Mouse (Mus musculus) lung, postnatal 25 days (tissue): ENCODE data around the gene Dagla.

Experiments used
- DNase-seq: peaks from one replicate; pipeline ENCODE4 v3.0.0; 2022; ENCODE audit warnings: low spot score

Gene Dagla

DNA sequence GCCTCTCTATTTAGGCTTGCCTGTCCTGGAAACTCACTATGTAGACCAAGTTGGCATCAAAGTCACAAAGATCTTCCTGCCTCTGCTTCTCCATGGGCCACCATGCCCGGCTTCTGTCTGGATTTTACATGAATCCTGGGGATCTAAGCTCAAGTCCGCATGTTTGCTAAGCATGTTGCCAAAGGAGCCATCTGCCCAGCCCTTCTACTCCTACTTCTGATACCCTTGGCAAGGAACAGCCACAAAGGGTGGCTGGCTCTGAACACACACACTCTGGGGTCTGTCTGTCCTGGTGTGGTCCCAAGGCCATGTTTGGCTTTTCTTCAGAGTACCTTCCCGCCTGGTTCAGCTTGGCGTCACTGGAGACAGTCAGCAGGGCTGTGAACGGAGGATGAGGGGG lies 2.7 kb upstream of the Dagla start:
- DNase-seq, result no peak

DNA sequence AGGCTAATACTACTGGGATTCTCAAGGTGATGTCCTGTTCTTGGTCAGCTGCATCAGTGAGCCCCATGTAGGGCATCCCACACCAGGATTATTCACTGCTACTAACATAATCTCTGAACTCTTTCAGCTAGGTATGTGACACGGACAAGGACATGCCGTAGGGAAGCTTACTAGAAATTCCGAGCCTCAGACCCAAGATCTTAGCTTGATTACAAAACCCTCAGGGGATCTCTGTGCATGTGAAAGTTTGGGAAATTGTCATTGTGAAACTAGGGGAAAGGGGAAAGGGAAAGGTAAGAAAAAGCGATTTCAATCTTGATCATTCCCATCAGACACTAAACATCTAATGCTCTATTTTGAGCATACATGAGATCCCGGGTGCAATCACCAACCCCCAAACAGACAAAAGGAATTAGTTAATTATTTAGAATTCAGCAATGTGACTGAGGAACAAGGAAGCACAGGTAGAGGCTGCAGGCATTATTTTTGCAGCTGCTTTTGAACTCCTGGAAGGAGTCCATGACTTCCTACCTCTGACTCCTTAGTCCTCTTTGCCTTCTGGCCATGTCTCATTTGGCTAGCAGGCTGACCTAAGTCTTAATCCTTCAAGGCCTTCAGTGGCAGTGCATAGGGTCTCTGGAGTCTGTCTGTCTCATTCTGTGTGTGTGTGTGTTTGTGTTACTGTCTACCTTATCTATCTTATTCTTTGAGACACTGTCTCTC lies 2.0 kb upstream of the Dagla start:
- DNase-seq, result no peak

GRCm38 (mm10) chr19:10305640-10306039 lies 963 bp upstream of the Dagla start:
- no peak for DNase-seq

DNA sequence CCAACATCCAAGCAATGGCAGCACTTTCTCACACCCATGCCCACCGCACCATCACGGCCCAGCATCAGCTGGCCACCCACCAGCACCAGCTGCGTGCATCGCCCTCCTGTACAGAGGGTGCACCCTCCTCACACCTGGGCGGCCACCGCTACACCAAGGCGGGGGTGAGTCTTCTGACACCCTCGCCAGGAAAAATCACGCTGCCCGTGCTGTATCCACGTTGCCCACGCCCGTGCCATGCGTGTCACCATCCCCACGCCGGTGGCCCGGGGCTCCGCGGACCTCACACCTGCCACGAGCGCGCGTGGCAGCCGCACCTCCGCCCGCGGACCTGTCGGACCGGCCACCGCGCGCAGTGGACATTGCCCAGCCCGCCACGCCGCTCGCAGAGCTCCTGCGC lies 282 bp downstream of the Dagla start:
- no peak for DNase-seq

GRCm38 (mm10) chr19:10302852-10303251 lies 1.8 kb downstream of the Dagla start:
- no peak for DNase-seq

DNA sequence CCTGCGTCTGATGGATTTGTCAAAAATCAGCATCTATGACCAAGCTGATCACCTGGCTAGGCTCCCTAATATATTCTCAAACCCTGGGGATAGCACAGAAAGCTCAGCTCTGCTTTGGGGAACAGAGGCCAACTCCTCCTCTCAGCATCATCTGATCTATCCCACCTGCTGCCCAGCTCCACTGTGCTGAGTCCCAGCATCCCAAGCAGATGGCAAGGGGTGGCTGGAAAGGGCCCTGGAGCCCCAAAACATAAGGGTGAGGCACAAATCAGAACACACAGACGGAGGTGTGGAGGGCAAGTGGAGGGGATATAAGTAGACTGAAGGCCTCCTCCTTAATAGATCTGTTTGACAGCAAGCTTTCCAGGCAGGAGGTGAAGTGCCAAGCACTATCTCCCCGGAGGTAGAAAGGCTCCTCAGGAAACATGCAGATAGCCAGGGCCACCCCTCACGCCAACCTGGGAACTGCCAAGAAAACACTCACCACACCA lies 2.8 kb downstream of the Dagla start:
- no peak for DNase-seq

DNA sequence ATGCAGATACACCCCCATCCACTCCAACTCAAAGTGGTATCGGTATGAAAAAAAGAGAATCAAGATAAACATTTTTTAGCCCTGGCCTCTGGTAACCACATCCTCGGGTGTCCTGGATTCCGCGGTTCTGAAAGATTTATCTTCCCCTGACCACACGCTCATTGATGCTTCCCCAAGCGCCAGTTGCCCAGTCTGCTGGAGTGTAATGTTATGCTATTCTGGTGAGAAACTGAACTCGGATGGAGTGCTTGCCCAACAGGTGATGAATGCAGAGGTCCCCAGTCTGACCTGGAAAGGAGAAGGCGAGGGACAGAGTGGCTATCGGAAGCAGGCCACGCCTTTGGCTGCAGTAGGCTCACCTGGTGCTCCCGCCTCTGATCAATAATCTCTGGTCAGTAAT lies 3.4 kb downstream of the Dagla start:
- DNase-seq, result no peak

DNA sequence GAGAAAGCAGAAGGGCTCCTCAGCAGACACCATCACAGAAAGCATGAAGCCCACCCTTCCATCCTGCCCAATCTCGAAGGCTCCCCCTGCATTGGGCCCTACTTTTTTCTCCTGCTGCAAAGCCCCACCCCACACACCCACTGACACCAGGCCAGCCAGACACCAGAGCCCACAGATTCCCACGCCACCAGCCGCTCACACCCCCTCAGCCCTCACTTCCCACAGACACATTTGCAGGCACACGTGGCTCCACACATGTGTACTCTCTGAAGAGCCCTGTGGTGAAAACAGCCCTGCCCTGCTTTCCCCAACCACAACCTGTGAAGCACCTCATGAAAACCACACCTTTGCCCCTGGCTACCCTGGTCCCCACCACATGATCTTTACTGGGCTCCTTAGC lies 3.9 kb downstream of the Dagla start:
- DNase-seq, result no peak

GRCm38 (mm10) chr19:10298268-10298667 lies 6.4 kb downstream of the Dagla start:
- no peak for DNase-seq

DNA sequence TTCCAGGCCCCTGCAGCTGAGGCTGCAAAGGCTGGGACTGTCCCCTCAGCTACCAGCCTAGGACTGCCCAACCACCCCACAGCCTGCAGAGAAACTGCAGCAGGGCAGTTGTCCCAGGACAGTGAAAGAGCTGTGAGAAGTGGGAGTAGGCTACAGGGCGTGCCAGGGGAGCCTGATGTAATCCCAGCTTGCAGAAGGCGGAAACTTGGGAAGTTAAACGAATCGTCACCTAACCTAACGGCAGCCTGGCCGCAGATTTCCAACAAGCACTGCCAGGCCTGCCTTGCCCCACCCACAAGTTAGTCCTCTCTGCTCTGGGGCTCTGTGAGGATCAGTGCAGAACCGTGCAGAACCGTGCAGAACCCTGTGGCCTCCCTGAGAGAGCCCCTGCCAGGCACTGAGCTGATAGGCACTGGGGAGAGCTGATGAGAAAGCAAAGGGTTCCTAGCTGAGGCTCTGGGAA lies 7.6 kb downstream of the Dagla start:
- DNase-seq, result peak; percentile 79

GRCm38 (mm10) chr19:10296306-10296705 lies 8.4 kb downstream of the Dagla start:
- DNase-seq, result no peak

DNA sequence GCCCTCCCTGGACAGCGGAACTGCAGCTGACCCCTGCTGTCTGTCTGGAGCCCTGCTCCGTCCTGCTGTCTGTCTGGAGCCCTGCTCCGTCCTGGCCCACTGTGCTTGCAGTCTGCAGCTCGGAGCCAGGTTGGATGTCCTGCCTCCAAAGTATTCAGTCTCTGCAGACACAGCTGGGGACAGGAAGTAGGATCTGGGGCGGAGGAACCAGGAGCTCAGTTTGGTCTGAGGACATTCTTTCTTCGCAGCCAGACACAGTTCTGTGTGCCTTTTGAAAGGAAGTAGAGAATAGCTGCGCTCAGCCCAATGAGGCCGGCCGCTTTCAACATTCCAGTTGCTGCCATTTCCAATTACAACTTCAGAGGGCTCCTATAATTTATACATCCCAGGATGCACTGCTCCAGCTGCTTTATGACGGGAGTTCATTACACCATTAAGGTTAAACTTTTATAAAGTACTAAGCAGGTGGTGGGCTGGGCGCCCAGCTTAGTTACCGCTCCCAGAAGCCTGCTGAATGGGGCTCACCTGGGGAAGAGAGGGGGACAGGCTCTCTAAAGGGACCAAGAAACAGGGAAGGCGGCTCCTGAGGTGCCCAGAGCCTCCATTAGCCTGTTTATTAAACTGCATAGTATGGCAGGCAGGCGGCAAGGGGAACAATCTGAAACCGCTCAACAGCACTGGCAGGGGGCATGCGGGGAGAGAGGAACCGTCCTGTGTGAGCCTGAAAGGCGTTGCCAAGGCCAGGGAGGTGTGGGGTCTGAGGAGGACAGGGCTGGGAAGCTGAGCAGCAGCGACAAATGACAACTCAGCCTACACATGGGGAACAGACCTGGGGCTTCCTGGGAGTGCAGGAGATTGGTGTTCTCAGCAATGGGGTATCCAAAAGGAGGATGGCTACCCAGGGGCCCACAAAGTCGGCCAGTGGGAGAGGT lies 9.8 kb downstream of the Dagla start:
- DNase-seq, result no peak

DNA sequence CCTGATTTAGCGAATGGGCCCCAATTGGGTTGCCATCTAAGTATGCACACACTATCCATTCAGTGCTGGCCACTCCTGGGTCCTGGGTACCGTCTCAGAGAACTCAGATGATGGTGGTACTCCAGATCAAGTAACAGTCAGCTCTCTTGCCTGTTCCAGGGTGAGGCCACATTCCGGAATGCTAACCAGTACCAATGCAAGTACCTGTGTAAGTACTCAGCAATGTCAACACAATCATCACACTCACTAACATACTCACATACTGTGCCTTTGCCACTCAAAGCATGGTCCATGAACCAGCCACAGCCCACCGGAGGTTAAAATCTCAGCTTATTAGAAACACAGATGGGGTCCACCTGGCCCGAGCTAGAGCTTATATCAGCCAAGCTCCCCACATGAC lies 10.7 kb downstream of the Dagla start:
- peak; percentile 61 for DNase-seq

- peak; percentile 36 for DNase-seq
These were observed 12.7 kb downstream of the Dagla start for GRCm38 (mm10) chr19:10291896-10292490.

GRCm38 (mm10) chr19:10290153-10290945 lies 14.3 kb downstream of the Dagla start:
- peak; percentile 58 for DNase-seq

DNA sequence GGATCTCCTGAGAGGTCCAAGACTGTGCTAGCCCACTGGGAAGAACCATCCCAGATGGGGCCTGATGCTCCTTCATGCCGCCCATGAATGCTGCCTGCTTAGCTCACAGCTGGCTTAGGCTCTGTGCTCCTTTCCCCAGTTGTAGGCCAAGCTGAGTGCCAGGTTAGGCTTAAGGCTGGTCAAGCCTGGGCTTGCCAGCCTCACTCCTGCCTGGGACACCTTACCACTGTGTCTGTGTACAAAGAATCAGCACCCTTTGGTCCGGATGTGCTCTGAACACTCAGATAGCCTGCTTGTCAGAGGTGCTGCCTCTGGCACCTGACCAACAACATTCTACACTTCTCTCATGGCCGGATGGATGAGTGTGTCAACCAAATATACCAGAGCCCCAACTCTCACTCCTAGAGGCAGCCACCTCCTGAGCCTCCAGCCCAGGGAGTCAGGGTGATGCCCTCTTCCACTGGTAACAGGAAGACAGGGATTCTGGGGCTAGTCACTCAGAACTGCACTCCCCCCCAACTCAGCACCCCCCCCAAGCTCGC lies 15.0 kb downstream of the Dagla start:
- DNase-seq, result no peak

- no peak for DNase-seq
These were observed 16.3 kb downstream of the Dagla start for GRCm38 (mm10) chr19:10288125-10289040.

GRCm38 (mm10) chr19:10286458-10286872 lies 18.2 kb downstream of the Dagla start:
- peak; percentile 78 for DNase-seq

DNA sequence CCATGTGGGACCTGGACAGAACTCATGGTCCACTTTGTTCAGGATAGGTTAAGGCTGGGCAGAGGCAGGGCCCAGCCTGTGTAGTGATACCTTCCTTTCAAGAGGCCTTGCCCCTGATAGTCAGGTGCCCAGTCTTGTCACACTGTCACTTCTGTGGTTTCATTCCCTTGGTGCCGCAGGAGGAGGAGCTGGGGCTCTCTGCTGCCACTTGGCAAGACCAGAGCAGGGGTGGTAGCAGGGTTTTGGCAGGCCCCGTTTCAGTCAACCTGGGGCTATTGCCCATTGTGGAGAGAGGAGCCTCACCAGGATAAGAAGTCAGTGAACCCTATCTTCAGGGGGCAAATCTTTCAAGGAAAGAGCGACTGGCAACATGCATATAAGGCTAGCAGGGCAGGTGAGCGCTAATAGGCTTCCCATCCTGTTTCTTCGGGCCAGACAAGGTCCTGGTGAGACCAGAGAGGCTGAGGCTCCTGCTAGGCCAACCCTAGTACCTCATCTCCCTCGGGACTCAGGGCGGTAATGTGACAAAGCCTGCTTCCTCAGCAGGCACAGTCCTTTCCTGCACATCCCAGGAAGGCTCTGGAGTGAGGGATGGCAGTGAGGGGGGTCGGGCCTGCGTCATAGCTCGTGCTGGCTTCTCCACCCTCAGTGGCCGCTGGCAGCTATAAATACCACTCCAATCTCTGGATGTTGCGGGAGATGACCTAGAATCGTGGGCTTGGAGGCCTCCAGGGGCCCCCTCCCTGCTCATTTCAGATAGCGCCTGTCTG lies 23.7 kb downstream of the Dagla start:
- DNase-seq, result no peak

DNA sequence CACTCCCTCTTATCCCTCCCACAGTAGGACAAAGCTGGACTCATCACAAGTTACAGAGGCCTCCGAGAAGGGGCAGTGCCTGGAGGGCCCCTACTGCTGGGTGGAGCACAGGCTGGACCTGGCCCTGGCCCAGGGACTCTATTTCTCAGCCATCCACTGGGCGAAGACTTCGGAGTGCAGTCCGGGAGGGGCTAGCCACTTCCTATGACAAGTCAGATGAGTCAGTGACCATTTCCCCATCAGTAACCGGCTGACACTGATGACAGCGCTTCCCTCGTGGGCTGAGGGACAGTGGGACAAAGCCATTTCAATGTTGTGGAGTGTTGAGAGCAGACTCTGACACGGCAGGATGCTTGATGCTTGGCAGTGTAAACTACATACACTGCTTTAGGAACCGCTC lies 25.0 kb downstream of the Dagla start:
- DNase-seq, result peak; percentile 61
